Mouse (Mus musculus) frontal cortex, postnatal 10 days (tissue): ENCODE data around the gene Abcc4.

Source experiments
- DNase-seq, 2 experiments: peaks; one replicate each; pipeline ENCODE4 v3.0.0; 2022; ENCODE audit warnings: low spot score in 2 of 2, mixed read lengths in 1 of 2

Abcc4 gene

DNA sequence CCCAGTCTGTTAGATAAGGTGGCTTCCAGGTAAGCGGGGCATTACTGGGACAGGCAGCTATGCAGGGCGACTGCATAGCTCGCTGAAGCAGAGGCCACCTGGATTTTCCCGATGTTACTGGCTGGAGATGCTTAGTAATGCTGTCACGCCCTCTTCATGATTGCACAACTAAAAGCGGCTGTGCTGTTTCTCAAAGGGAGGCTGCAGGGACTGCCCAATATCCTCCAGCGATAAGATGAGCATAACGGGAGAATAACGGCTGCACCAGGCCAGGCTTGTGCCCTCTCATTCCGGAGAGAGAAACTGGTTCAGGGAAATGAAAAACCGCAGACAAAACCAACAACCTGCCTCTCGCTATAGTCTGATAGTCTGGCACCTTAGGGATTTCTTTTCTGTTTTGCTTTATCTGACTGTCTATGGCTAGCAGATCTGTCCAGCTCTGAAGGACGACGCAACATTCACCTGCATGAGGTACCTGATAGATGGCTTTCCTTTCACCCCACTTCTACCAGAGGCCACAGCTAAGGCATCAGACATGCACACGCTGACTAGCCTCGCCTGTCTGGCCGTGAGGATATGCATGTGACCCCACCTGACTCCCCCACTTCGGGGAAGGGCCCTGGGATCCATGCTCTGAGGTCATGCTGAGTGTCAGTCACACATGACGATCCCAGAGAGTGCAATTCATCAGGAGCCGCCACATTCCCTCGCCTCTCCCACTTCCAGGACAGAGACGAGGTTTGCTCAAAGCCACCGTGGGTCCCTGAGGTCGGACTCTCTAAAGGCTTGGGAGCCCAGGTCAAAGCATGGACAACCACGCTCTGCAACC, 67.4 kb downstream of the Abcc4 start:
- no peak for DNase-seq

DNA sequence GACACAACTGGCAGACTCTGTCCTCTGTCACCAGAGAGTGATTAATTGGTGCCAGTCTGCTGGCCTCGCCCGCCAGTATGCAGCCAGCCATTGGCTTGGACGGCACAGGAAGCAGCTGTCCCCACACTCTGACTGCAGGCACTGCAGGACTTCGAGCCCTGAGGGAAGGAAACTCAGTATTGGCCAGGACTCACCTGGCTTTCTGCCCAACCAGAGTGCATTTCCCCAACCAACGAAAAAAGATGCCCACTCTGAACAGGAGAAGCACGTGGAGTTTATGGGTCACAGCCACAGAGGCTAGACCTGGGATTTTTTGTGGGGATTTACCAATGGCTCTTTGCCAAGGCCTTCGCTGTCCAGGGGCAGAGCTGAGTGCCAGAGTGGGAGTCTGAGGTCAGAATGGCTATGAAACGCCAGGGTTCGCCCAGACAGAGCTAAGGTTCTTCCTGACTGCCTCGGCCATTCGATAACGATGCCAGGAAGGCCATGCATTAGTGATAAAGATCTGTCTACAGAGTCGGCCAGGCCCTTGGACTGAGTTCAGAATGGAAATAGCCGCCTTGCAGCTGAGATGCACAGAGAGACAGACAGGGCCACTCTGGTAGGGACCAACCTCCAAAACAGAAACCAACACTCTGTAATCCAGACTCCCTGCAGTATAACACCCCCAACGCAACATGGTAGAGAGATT, 70.4 kb downstream of the Abcc4 start:
- DNase-seq, result peak; percentile 34 to 38

GRCm38 (mm10) chr14:118629649-118630048, 76.4 kb downstream of the Abcc4 start:
- DNase-seq, result no peak

GRCm38 (mm10) chr14:118621449-118621789, 84.6 kb downstream of the Abcc4 start:
- no peak for DNase-seq

- no peak for DNase-seq
These were observed 85.1 kb downstream of the Abcc4 start for GRCm38 (mm10) chr14:118620773-118621448.

GRCm38 (mm10) chr14:118616698-118617311, 89.2 kb downstream of the Abcc4 start:
- DNase-seq, result peak; percentile 24 to 62

DNA sequence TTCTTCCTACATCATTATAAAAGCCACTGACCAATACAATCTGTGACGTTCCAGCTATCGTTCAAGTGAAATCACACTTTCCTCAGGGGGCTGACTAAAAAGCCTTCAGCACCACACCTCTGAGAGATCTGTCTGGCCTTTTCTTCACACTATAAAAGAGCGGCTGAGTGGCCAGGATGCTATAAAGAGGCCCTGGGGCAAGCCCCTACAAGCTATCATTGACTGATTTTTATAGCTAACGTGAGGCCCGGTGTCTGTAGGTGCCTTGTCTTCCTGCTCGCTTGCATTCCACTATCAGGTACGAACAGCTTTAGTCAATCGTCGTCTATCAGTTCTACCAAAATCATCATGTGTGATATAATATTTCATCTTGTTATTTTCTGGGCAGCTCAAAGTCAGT, 92.3 kb downstream of the Abcc4 start:
- no peak for DNase-seq

- no peak for DNase-seq
These were observed 94.3 kb downstream of the Abcc4 start for GRCm38 (mm10) chr14:118611714-118612113.

DNA sequence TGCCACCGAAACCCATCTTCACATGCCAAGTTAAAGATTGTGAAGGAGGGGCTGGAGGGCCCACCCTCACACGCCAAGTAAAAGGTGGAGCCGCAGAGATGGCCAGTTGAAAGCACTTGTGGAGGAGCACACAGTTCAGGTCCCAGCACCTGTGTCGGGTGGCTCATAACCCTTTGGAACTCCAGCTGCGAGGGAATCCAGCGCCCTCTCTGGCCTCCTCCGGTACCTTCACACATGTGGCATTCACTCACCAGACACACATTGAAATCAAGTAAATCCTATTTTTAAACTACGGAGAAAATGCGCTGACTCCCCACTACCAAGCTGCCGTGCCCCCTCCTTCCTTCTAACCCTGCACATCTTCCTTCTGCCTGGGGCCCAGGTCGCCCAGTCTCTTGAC, 95.2 kb downstream of the Abcc4 start:
- DNase-seq, result no peak

DNA sequence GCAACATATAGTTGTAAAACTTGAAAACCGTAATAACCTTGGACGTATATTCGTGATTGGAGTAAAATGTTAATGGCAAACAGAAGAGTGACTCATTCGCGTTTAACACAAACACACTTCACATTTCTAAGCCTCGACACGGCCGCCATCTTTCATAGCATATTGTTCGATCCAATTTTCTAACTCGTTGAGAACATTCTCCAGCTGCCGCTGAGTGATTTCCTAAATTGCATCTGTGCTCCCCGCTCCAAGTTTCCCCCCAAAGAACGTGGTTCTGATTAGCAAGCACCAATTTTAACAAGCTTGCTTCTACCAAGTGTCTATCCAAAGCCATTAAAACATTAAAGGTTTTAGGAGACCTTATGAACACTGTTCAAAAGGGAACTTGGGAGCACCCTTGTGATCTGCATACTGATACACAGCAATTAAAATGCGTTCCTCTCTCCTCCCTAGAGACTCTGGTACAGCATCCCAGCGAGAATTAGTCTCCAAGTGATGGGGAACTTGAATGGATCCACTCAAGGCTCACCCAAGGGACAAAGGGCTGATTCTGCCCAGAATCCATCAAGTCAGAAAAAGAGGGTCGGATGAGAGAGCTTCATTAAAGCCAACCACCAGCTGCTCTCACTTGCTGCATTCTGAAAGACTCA, 97.1 kb downstream of the Abcc4 start:
- DNase-seq, result peak in 1 of 2 experiments; percentile 25

DNA sequence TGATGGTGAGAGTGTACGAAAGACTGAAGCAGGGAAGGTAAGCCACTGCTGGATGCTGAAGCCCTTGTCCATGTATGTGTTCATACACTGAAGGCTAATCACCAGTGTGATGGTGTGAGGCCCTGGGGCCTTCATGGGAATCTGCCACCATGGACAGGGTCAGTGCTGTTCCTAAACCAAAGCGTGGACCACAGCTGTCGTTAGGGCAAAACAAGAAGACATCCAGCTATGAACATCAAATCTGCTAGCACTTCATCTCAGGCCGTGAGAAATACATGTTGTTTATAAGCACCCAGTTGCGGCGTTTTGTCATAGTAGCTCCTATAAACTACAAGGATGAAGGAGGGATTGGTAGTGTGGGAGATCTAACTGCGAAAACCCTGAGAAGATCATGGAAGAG, 97.7 kb downstream of the Abcc4 start:
- DNase-seq, result no peak

- no peak for DNase-seq
These were observed 99.5 kb downstream of the Abcc4 start for GRCm38 (mm10) chr14:118606476-118606875.

GRCm38 (mm10) chr14:118604903-118605302, 101.1 kb downstream of the Abcc4 start:
- DNase-seq, result no peak

- no peak for DNase-seq
These were observed 104.0 kb downstream of the Abcc4 start for GRCm38 (mm10) chr14:118602031-118602430.

- DNase-seq, result no peak
These were observed 105.3 kb downstream of the Abcc4 start for GRCm38 (mm10) chr14:118600746-118601145.

DNA sequence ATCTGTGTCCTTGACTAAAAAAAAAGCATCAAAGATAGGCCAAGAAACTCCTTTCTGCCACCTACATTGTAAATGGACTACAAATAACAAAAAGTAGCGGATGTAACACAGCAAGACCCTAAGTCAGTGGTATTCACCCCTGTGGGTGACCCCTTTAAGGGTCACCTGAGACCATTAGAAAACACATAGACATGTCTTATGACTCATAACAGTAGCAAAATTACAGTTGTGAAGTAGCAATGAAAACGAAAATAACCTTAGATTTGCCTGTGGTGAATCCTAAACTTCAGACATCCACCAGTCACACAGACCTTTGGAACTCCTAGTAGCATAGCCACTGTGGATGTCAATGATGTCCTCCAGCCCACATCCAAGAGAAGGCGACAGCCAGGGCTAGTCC, 107.3 kb downstream of the Abcc4 start:
- no peak for DNase-seq

GRCm38 (mm10) chr14:118594463-118594862, 111.6 kb downstream of the Abcc4 start:
- no peak for DNase-seq

GRCm38 (mm10) chr14:118591477-118592403, 114.3 kb downstream of the Abcc4 start:
- DNase-seq, result peak; percentile 34 to 81

GRCm38 (mm10) chr14:118582333-118582941, 123.6 kb downstream of the Abcc4 start:
- no peak for DNase-seq

DNA sequence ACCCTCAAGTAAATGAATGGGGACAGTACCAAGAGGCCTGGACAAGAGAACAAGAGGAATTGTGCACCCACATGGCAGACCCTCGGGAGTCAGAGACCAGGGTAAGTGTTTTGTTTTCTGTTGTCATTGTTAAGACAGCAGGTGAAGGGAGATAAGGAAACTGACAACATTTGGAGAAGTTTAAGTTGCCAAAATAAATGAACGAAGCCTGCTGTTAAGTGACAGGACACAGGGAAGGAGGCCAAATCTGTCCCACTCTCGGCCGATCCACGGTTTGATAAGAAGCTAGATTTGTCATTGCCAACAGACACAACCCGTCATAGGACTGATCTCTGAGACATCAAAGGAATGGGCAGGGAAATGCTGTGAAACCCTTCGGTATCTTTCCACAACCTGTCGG, 124.3 kb downstream of the Abcc4 start:
- no peak for DNase-seq
